Mouse (Mus musculus) thymus, postnatal 36 days (tissue): ENCODE data around the gene Apol8.
A peak's percentile ranks its signal among the peaks of the same experiment; 100 is the strongest.

Experiments
- DNase-seq, 2 experiments: peaks; one replicate each; pipeline ENCODE4 v3.0.0; 2022; ENCODE audit warnings: mixed read lengths in 2 of 2

Gene Apol8

GRCm38 (mm10) chr15:77784039-77784824 lies 27.4 kb upstream of the Apol8 start:
- no peak for DNase-seq

DNA sequence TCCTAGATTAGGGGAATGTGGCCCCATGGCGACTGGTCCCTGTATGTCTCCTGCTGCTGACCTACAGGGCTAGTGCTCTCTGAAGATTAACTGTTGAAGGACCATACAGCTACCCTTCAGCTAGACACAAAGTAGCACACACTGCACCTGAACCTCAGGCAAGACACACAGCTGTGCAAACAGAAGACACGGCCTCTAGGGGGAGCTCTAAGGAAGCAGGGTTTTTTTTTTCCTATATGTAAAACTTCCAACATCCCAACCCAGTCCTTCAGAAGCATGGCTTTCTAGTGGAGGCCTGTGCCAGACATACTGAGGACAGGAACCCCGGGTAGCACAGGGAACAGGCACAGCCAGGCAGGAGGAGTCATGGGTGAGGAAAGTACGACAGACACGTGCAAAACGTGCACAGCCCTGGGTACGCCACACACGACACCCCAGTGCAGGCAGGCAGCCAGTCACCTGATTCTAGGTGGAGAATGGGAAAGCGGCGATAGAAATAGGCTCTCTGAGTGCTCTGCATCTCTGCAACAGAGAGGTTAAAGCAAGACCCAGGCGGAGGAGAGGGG lies 25.7 kb upstream of the Apol8 start:
- DNase-seq: peak in 1 of 2 experiments; percentile 55

DNA sequence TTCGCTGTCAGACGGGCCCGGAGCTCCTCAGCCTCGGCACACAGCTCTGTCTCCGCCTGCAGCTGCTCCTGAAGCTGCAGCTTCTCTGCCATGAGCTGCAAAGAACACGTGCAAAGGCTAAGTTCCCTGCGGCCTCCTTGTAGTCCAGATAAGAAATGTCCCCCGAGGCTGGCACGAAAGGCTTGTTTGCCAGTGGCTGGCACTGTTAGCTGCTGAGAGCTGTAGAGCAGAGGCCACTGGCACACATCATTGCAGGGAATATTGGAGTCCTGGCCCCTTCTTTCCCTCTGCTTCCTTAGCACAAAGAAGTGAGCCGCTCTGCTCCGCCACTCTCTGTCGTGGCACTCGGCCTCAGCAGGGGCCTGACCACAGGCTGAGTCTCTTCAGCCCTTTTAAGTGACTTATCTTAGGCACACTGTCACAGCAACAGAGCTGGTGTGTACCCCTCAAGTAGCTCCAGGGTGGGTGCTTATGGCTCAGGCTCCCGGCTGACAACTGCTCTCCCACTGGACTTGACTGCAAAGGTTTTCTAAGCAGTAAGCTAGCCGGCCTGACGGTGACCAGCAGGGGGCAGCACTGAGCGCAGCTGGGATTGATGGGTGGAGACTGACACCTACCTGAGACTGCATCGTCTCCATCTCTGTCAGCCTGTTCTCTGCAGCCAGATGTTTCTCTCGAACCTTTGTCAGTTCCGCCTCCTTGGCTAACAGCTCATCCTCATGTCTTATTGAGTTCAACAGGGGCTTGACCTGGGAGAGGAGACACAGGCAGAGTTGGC lies 18.6 kb upstream of the Apol8 start:
- peak; percentile 78 to 84 for DNase-seq

- no peak for DNase-seq
These were observed 17.5 kb upstream of the Apol8 start for GRCm38 (mm10) chr15:77774303-77774702.

- DNase-seq: no peak
These were observed 16.5 kb upstream of the Apol8 start for GRCm38 (mm10) chr15:77773099-77773915.

DNA sequence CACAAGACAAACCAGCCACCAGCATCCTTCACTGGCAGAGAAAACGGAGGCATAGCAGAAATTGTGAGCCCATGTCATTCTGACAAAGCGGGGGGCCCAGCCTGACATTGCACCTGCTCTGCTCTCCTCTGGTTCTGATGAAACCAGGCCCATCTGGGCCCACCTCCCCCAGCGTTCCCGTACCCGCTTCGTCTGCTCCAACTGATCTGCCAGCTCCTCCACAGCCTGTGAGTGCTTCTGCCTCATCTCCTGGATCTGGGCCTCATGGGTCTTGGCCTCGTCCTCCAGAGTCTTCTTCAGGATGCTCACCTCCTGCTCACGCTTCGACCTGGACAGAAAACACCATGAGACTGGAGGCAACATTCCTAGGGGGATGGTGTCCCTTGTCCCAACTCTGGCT lies 14.1 kb upstream of the Apol8 start:
- DNase-seq: no peak

- DNase-seq: no peak
These were observed 13.5 kb upstream of the Apol8 start for GRCm38 (mm10) chr15:77770341-77770740.

- DNase-seq: no peak
These were observed 10.2 kb upstream of the Apol8 start for GRCm38 (mm10) chr15:77766981-77767380.

- no peak for DNase-seq
These were observed 8.8 kb upstream of the Apol8 start for GRCm38 (mm10) chr15:77765484-77766093.

- DNase-seq: no peak
These were observed 7.7 kb upstream of the Apol8 start for GRCm38 (mm10) chr15:77764391-77765006.

DNA sequence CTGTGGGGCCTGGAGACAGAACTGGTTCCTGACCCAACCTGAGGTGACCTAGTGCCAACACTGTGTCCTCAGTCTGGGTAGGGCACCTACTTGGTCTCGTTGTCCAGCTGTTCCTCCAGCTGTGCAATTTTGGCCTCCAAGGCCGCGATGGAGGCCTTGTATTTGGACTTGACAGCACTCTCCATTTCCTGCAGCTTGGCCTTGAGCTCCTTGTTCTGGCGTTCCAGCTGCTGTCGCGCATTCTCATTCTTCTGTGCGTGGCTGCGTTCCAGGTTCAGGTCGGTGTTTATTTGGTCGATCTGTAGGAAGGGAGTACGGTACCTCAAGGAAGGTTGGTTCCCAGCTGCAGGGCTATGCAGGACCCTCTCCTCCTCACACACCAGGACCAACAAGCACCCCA lies 6.9 kb upstream of the Apol8 start:
- DNase-seq: no peak

DNA sequence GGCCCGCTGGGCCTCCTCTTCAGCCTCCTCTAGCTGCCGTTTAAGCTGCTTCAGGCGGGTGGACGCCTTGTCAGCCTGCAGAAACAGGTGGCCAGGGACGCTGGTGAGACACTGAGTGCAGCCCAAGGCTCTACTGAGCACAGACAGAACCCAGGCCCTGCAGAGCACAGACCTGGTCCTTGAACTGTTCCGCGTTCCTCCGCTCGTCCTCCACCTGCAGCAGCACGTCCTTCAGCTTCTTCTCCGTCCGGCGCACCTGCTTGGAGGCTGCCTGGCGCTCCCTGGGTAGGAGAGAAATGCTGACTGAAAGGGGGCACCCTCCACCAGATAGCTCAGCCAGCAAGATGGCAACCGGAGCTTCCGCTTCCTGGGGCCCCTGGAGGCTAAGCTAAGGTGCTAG lies 6.2 kb upstream of the Apol8 start:
- no peak for DNase-seq

GRCm38 (mm10) chr15:77761561-77762380 lies 5.0 kb upstream of the Apol8 start:
- DNase-seq: peak; percentile 60 to 70

DNA sequence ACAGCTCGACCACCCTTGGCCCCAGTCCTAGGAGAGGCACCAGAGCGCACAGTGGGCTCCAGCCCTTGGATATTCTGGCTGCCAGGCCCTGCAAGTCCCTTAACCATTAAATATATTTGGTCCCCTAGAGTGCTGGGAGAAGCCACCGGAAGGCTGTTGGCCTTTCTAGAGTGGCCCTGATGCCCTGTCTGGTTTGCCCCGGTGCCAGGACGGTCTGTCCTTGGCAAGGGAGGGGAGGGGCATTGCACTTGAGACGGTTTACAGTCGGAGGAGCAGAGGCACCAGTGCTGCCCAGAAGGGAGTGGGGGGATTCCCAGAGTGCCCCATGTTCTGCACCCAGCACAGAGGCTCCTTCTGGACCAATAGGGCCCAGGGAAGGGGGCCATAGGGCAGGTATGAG lies 4.3 kb upstream of the Apol8 start:
- DNase-seq: no peak

DNA sequence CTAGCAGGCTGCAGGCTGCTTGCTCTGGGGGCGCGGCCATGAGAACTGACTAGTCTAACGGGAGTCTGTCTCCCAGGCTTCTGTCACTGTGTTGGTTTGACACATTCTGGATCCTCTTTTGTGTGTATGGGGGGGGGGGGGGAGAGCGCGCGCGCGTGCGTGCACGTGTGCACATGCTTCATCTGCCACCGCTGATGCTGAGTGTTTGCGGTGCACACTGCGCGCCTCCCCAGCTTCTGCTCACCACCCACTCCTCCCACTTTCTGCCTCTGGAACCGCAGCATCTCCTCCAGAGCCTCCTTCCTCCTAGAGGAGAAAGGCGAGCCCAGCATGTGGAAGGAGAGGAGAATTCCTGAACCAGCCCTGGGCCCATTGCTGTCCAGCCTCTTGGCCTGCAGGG lies 3.2 kb upstream of the Apol8 start:
- DNase-seq: no peak

- no peak for DNase-seq
These were observed 903 bp upstream of the Apol8 start for GRCm38 (mm10) chr15:77757586-77758226.

DNA sequence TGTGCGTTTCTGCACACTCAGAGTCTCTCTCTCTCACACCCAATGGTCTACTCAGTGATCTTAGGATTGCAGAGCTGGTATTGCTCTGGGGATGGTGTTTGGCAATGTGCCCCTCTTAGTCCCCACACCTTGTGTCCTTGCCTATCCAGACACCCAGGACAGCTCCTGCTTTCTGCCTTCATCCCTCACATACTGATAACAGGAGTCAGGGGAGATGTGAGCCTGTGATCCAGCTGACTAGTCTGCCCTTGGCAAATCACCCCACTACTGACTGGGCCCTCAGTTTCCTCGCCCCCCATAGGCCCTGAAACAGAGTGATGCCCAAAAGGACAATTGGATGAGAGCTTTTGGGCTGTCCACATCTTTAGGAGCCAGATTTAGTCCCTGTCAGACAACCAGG lies 722 bp downstream of the Apol8 start:
- DNase-seq: no peak

DNA sequence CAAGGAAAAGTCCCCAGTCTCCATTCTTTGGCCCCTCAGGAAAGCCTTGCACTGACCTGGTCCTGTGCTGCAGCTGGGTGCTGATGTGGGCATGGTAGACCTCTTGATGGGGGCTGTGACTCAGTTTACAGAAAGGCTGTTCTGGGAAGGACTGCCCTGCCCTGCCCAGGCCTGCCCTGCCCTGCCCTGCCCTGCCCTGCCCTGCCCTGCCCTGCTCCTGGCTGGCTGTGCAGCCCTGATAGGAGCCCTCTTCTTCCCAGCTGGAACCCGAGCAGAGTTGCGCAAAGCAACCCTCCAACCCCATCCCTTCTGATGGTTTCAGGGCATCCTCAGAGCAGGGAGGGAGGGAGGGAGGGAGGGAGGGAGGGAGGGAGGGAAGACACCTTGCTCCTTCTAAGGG lies 1.7 kb downstream of the Apol8 start:
- DNase-seq: no peak

- DNase-seq: no peak
These were observed 4.4 kb downstream of the Apol8 start for GRCm38 (mm10) chr15:77752443-77752842.

GRCm38 (mm10) chr15:77750461-77750860 lies 6.3 kb downstream of the Apol8 start:
- peak; percentile 54 to 60 for DNase-seq

DNA sequence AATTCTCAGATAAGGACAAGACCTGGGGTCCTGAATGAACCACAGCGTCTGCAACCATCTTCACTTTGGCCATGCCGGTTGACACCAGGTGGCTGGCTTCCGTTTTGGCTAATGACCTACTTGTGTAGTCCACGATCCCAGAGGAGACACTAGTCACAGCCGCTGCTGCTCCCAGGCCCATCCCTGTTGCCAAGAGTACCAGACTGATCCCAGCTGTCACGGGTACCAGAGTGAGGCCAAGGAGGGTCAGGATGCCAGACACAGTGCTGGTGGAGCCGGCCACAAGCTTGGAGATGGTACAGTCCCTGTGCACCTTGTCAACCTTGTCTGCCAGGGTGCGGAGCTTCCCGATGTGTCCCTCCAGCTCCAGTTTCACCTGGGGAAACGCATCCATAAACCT lies 7.1 kb downstream of the Apol8 start:
- no peak for DNase-seq
